Mouse (Mus musculus): ENCODE data around the gene Olfr1469.
"Not testable (repeated sequence)": the region's sequence is repeated elsewhere in the genome, so short reads cannot be mapped to it uniquely, and the experiment has no call there.

Olfr1469 gene

DNA sequence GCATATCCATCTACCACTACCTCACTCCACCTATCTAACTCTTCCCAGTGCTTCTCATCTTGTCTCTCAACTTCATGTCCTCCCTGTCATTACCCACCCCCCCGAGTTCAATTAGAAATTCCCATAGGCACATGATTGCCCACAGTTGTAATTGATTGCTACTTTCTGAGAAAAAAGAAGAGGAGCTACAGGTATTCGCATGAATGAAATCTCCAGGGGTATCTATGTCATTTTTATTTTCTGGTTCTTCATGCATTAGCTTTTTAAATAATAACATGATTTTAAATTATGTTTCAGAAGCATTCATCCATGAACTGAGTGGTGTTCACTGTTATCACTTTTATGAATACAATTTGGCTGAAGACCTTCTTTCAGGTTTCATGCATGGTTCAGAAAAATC is at the start of gene Olfr1469:
Olfr1469 (plus strand) TSS at position 301 of the 400 bp plus-strand sequence.
- no peak for DNase-seq

DNA sequence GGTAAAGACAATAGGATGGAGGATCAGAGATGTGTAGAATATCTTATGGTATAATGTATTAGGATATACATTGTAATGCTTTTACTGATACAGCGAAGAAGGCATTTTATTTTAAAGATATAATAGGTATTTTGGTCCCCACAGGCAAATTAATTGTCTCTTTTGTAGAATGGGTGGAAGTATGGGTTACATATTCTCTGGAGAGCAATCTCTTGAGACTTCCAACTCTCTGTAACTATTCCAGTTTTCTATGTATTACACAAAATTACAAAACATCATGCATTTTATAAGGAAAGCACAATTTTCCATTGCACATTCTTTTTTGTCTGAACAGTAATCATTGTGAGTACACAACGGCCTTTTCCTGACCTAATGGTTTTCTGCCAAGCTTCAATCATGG is 45.7 kb upstream of the Olfr1469 start, which contains the start of gene Olfr1467:
Olfr1467 (plus strand) TSS at position 301 of the 400 bp plus-strand sequence.
- no peak for DNase-seq

DNA sequence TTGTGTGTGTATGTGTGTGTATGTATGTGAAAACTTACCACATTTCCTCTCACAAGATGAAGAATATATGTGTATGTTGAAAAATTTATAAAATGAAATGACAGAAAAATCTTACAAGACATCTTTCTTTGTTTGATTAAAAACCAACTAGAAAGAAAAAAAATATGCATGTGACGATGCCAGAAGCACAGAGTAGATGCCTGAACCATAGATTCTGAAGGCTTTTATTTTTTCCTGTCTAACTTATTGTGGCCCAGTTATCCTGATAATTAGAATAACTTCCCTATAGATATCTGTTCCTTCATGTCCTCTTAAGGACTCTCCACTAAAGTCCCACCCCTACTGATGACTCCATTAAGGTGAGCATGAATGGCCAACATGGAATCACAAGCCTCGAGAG is 35.5 kb downstream of the Olfr1469 start, which contains the start of gene Olfr1471:
Olfr1471 (plus strand) TSS at position 301 of the 400 bp plus-strand sequence.
- not testable (repeated sequence) for DNase-seq

DNA sequence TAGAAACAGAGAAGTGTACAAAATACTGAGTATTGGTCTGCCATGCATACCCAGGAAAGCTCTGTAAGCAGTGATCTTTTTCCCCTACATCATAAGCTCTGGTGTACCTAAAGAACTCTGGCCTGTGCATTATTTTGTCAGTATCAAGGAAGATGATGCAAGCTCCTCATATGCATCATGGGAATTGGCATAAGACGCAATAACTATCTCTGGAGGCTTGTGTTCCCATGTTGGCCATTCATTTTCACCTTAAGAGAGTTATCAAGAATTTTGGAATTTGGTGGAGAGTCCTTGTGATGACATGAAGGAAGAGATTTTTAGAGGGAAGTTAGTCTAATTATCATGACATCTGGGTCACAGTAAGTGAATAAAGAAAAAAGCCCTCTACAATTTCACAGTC is 48.3 kb downstream of the Olfr1469 start, which contains the start of gene Olfr1472:
Olfr1472 (minus strand) TSS at position 101 of the 400 bp plus-strand sequence.
- no peak for DNase-seq
